Mouse (Mus musculus) MEL (cell line): ENCODE measurements around the gene Hoxb7. TPM values are rescaled to one million over a fixed set of nuclear protein-coding genes. Genes with fewer than 3 reads are reported as not detected.
A peak's percentile ranks its signal among the peaks of the same experiment; 100 is the strongest.

Experiments
- DNase-seq: peaks from one replicate; pipeline ENCODE4 v3.0.0; 2011; ENCODE audit warnings: low read depth, low spot score
- H3K27ac ChIP-seq: 2 replicates; pipeline ENCODE4 v1.5.1; 2012; ENCODE audit warnings: low read depth, mild to moderate bottlenecking, control low read depth, low read length, moderate library complexity; ENCODE audit not compliant: control insufficient read depth
- H3K27me3 ChIP-seq, 2 experiments: fragments of 150-350 bp in 1 of 2; sonication (generic) in 1 of 2; 2 replicates each; pipeline ENCODE4 v1.6.1; 2012; ENCODE audit warnings: low read length in 2 of 2, mild to moderate bottlenecking in 2 of 2, improper control_type of control experiment in 1 of 2, moderate library complexity in 1 of 2; ENCODE audit not compliant: insufficient read depth in 2 of 2, control insufficient read depth in 1 of 2
- H3K36me3 ChIP-seq, 2 experiments: 2 replicates each; pipeline ENCODE4 v1.6.1; 2012 to 2014; ENCODE audit warnings: low read length in 2 of 2, improper control_type of control experiment in 1 of 2, inconsistent platforms in 1 of 2, mild to moderate bottlenecking in 1 of 2; ENCODE audit not compliant: insufficient read depth in 2 of 2, control insufficient read depth in 1 of 2
- H3K4me1 ChIP-seq, 2 experiments: fragments of 150-350 bp in 1 of 2; sonication (generic) in 1 of 2; 2 replicates each; pipeline ENCODE4 v1.6.1; 2012; ENCODE audit warnings: low read length in 2 of 2, improper control_type of control experiment in 1 of 2, mild to moderate bottlenecking in 1 of 2; ENCODE audit not compliant: insufficient read depth in 2 of 2, control insufficient read depth in 1 of 2
- H3K4me3 ChIP-seq, 2 experiments: fragments of 150-350 bp in 1 of 2; sonication (generic) in 1 of 2; 2 replicates each; pipeline ENCODE4 v1.5.1; 2012; ENCODE audit warnings: low read depth in 2 of 2, low read length in 2 of 2, mild to moderate bottlenecking in 2 of 2, moderate library complexity in 2 of 2, control low read depth in 1 of 2, improper control_type of control experiment in 1 of 2; ENCODE audit not compliant: control insufficient read depth in 1 of 2, insufficient read depth in 1 of 2
- H3K79me2 ChIP-seq: 2 replicates; pipeline ENCODE4 v1.6.1; 2012; ENCODE audit warnings: mild to moderate bottlenecking, low read length, moderate library complexity; ENCODE audit not compliant: control insufficient read depth, poor library complexity, insufficient read depth
- H3K9ac ChIP-seq: 2 replicates; pipeline ENCODE4 v1.6.1; 2012; ENCODE audit warnings: low read depth, mild to moderate bottlenecking, control low read depth, low read length, moderate library complexity; ENCODE audit not compliant: control insufficient read depth, poor library complexity, severe bottlenecking
- H3K9me3 ChIP-seq: fragments of 150-350 bp; sonication (generic); replicated peaks from 2 replicates; pipeline ENCODE4 v1.6.1; 2012; ENCODE audit warnings: mild to moderate bottlenecking, low read length, improper control_type of control experiment, moderate library complexity; ENCODE audit not compliant: insufficient read depth
- CTCF ChIP-seq, 3 experiments: IDR thresholded peaks in 2 of 3; conservative IDR thresholded peaks in 1 of 3; 2 replicates each; pipeline ENCODE4 v1.5.1; 2011 to 2012; ENCODE audit warnings: low read length in 3 of 3, low read depth in 2 of 3, mild to moderate bottlenecking in 2 of 3, improper control_type of control experiment in 1 of 3, inconsistent platforms in 1 of 3, mixed read lengths in 1 of 3, moderate library complexity in 1 of 3; ENCODE audit not compliant: control insufficient read depth in 1 of 3, insufficient read depth in 1 of 3, poor library complexity in 1 of 3, severe bottlenecking in 1 of 3
- ELF1 ChIP-seq: IDR thresholded peaks from 2 replicates; pipeline ENCODE4 v1.6.1; 2014; ENCODE audit warnings: low read depth, mild to moderate bottlenecking, inconsistent platforms, low read length, improper control_type of control experiment, moderate library complexity
- ETS1 ChIP-seq: IDR thresholded peaks from 2 replicates; pipeline ENCODE4 v1.6.1; 2012; ENCODE audit warnings: low read depth, mild to moderate bottlenecking, inconsistent platforms, low read length, improper control_type of control experiment, moderate library complexity
- HCFC1 ChIP-seq: IDR thresholded peaks from 2 replicates; pipeline ENCODE4 v1.6.1; 2012; ENCODE audit warnings: low read depth, mild to moderate bottlenecking, inconsistent platforms, low read length, improper control_type of control experiment, moderate library complexity
- MAX ChIP-seq: IDR thresholded peaks from 2 replicates; pipeline ENCODE4 v1.6.1; 2011; ENCODE audit warnings: low read length, improper control_type of control experiment
- MAZ ChIP-seq: IDR thresholded peaks from 2 replicates; pipeline ENCODE4 v1.6.1; 2012; ENCODE audit warnings: low read depth, mild to moderate bottlenecking, inconsistent platforms, low read length, improper control_type of control experiment
- MEF2A ChIP-seq: IDR thresholded peaks from 2 replicates; pipeline ENCODE4 v1.6.1; 2014; ENCODE audit warnings: low read depth, mild to moderate bottlenecking, inconsistent platforms, low read length, improper control_type of control experiment; ENCODE audit not compliant: poor library complexity, insufficient replicate concordance, severe bottlenecking; ENCODE audit errors: extremely low read depth
- MXI1 ChIP-seq: IDR thresholded peaks from 2 replicates; pipeline ENCODE4 v1.6.1; 2011; ENCODE audit warnings: mild to moderate bottlenecking, low read depth, low read length, improper control_type of control experiment
- NELFE ChIP-seq: IDR thresholded peaks from 2 replicates; pipeline ENCODE4 v1.6.1; 2011; ENCODE audit warnings: low read depth, low read length, improper control_type of control experiment
- NRF1 ChIP-seq: IDR thresholded peaks from 2 replicates; pipeline ENCODE4 v1.6.1; 2014; ENCODE audit warnings: low read depth, mild to moderate bottlenecking, inconsistent platforms, low read length, improper control_type of control experiment, moderate library complexity; ENCODE audit not compliant: poor library complexity, insufficient read depth, severe bottlenecking
- POLR2A ChIP-seq, 2 experiments: IDR thresholded peaks; 2 replicates each; pipeline ENCODE4 v1.6.1; 2011 to 2012; ENCODE audit warnings: low read length in 2 of 2, mild to moderate bottlenecking in 2 of 2, control low read depth in 1 of 2, improper control_type of control experiment in 1 of 2, low read depth in 1 of 2, moderate library complexity in 1 of 2; ENCODE audit not compliant: control insufficient read depth in 1 of 2, insufficient read depth in 1 of 2, poor library complexity in 1 of 2
- POLR2AphosphoS2 ChIP-seq: IDR thresholded peaks from 2 replicates; pipeline ENCODE4 v1.6.1; 2011; ENCODE audit warnings: low read length, improper control_type of control experiment
- POLR2AphosphoS5 ChIP-seq: IDR thresholded peaks from 2 replicates; pipeline ENCODE4 v1.6.1; 2012; ENCODE audit warnings: low read depth, borderline replicate concordance, mild to moderate bottlenecking, inconsistent platforms, low read length, moderate library complexity, mixed read lengths
- RAD21 ChIP-seq: IDR thresholded peaks from 2 replicates; pipeline ENCODE4 v1.6.1; 2011; ENCODE audit warnings: mild to moderate bottlenecking, low read depth, low read length, improper control_type of control experiment
- SIN3A ChIP-seq: IDR thresholded peaks from 2 replicates; pipeline ENCODE4 v1.6.1; 2012; ENCODE audit warnings: low read length, improper control_type of control experiment, inconsistent platforms
- SMC3 ChIP-seq: IDR thresholded peaks from 2 replicates; pipeline ENCODE4 v1.6.1; 2011; ENCODE audit warnings: low read depth, low read length, improper control_type of control experiment
- TAL1 ChIP-seq: IDR thresholded peaks from 2 replicates; pipeline ENCODE4 v1.6.1; 2012; ENCODE audit warnings: mild to moderate bottlenecking, inconsistent platforms, low read length, moderate library complexity, mixed read lengths
- TBP ChIP-seq: IDR thresholded peaks from 2 replicates; pipeline ENCODE4 v1.8.0; 2011; ENCODE audit warnings: low read depth, low read length, improper control_type of control experiment
- TCF12 ChIP-seq: IDR thresholded peaks from 2 replicates; pipeline ENCODE4 v1.6.1; 2014; ENCODE audit warnings: low read depth, mild to moderate bottlenecking, inconsistent platforms, low read length, improper control_type of control experiment, moderate library complexity
- UBTF ChIP-seq: IDR thresholded peaks from 2 replicates; pipeline ENCODE4 v1.6.1; 2012; ENCODE audit warnings: low read depth, mild to moderate bottlenecking, inconsistent platforms, low read length, improper control_type of control experiment, moderate library complexity, borderline replicate concordance; ENCODE audit not compliant: insufficient read depth
- ZC3H11A ChIP-seq: IDR thresholded peaks from 2 replicates; pipeline ENCODE4 v1.6.1; 2012; ENCODE audit warnings: low read depth, mild to moderate bottlenecking, inconsistent platforms, low read length, improper control_type of control experiment
- ZKSCAN1 ChIP-seq: IDR thresholded peaks from 2 replicates; pipeline ENCODE4 v1.6.1; 2012; ENCODE audit warnings: low read depth, mild to moderate bottlenecking, inconsistent platforms, low read length, improper control_type of control experiment, moderate library complexity
- polyA plus RNA-seq, 2 experiments: library from polyadenylated mRNA; stranded (reverse) in 1 of 2; unstranded in 1 of 2; fragments of >175 nt in 1 of 2; fragments of >200 nt in 1 of 2; gene quantifications; 2 replicates each; pipeline versions ENCODE4 v1.2.1 to v1.2.4; 2012; ENCODE audit warnings: low replicate concordance in 2 of 2, low read depth in 1 of 2; ENCODE audit not compliant: insufficient read length in 2 of 2, insufficient read depth in 1 of 2, missing spikeins in 1 of 2
- total RNA-seq: library from RNA; depleted of rRNA; stranded (reverse); fragments of 300-350 nt; gene quantifications from 2 replicates; pipeline ENCODE4 v1.2.3, GENCODE M21; 2012; rRNA removed

Gene Hoxb7
- total RNA-seq: not detected in 2 replicates
- polyA plus RNA-seq: not detected

DNA sequence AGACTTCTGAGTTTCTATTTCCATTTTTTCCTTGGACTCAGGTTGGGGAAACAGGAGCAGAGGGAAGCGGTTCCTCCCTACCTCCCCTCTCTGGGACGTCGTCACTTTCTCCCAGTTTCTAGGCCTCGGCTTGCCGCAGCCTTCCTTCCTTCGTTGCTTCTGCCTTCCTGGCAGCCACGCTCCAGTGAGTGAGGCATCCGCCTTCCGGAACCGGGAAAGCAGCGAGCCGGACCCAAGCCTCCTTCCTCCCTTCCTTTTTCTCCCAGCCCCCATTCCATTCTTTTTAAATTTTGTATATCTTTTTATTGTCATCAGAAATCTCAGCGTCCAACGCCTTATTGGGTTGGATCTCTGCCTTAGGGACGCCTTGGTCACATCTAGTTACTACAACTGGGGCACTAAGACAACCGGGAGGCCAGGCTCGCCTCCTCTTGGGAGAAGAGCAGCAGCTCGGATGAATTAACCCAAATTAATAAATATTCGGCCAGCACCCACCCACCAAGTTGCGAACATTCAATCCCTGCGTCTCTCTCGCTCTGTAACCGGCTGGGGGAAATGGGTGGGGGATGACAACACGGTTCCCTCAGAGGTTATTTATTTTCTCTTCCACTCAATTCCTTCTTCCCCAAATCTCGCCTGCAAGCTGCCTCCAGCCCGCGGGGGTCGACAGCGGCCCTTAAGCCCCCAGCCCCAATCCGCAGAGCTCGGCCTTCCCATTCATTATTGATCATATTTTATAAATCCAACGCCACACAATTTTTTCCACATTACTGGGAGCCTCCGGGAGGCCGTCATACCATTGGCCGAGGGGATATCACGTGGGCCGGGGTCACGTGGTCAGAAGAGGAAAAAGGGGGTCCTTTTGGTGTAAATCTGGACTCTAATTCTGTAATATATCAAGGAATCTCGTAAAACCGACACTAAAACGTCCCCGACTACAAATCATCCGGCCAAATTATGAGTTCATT lies at the start of gene Hoxb7:
Gene Hoxb7, plus strand, starts transcription at position 853 of the 968 bp plus-strand sequence.
- Histone ChIP-seq H3K4me1 (no peaks in the 10 kb centered on the region), H3K79me2 (no peaks in the 10 kb centered on the region), H3K36me3 (no peaks in the 10 kb centered on the region), H3K27me3 (peaks cover 5 to 7% of the 10 kb centered on the region in 2 experiments; a peak in 3 of 4 replicates), H3K27ac (no peak within 1 kb of the TSS), H3K4me3 (no peak within 1 kb of the TSS), H3K9ac (no peak within 1 kb of the TSS), H3K9me3 (no peaks in the 10 kb centered on the region)
- TF ChIP-seq POLR2A (IDR thresholded peaks at IDR 0.05; ENCODE audit: control insufficient read depth in 1 of 2, insufficient read depth in 1 of 2, low read depth in 1 of 2, low read length in 2 of 2, poor library complexity in 1 of 2) (no peak), MAZ (no peak)
- DNase-seq: no peak

GRCm38 (mm10) chr11:96240211-96240610 lies 46.2 kb upstream of the Hoxb7 start:
- TF ChIP-seq RAD21 (peak; percentile 84), POLR2AphosphoS2 (no peak), MEF2A (no peak), POLR2A (IDR thresholded peaks at IDR 0.05; ENCODE audit: control insufficient read depth in 1 of 2, insufficient read depth in 1 of 2, low read depth in 1 of 2, low read length in 2 of 2, poor library complexity in 1 of 2) (no peak), SMC3 (peak; percentile 81), TAL1 (no peak), ELF1 (no peak), TCF12 (no peak), POLR2AphosphoS5 (no peak), MXI1 (no peak), CTCF (IDR thresholded peaks at IDR 0.05 in 2 of 3, conservative IDR thresholded peaks at IDR 0.05 in 1 of 3; ENCODE audit: control insufficient read depth in 1 of 3, insufficient read depth in 1 of 3, low read depth in 2 of 3, low read length in 3 of 3, poor library complexity in 1 of 3, severe bottlenecking in 1 of 3) (peak; percentile 88 to 91 (median 88)), ZC3H11A (peak; percentile 42; the same call in 1 of the 2 replicates), ZKSCAN1 (no peak), SIN3A (no peak), NRF1 (no peak), ETS1 (no peak), NELFE (no peak), TBP (no peak), MAX (no peak), HCFC1 (no peak), UBTF (no peak), MAZ (no peak)
- TF ChIP-seq, all 39 proteins: peak for 4
- peaks cover 6 to 15% of the 10 kb centered on the region in 2 experiments for H3K27me3 ChIP-seq
- DNase-seq: peak; percentile 74

More at GRCm38 (mm10) chr11:96240211-96240610, 46.2 kb upstream of the Hoxb7 start:
- Histone ChIP-seq H3K27ac (no peak overlapping the region), H3K4me3 (no peak overlapping the region), H3K79me2 (no peaks in the 10 kb centered on the region), H3K9ac (no peak overlapping the region), H3K9me3 (no peaks in the 10 kb centered on the region), H3K36me3 (no peaks in the 10 kb centered on the region), H3K4me1 (no peaks in the 10 kb centered on the region)
